Mouse (Mus musculus): ENCODE measurements around the gene Ctxn2. TPM values are rescaled to one million over a fixed set of nuclear protein-coding genes. Genes with fewer than 3 reads are reported as not detected.
"Not testable (repeated sequence)": the region's sequence is repeated elsewhere in the genome, so short reads cannot be mapped to it uniquely, and the experiment has no call there.

Ctxn2 gene
- 10 to 100 TPM in 1 of 2 experiments, 1 to 10 TPM in 1; 7.0 to 11.4 TPM for total RNA-seq (2021)

- intact Hi-C loops (cut with DNase I), result no loop called here
- peak; percentile 27 to 76 for DNase-seq (ENCODE audit: extremely low spot score in 1 of 2, low spot score in 2 of 2)
These were observed at the start of gene Ctxn2 for GRCm38 (mm10) chr2:125135903-125136811. Gene Ctxn2 (plus strand): TSS chr2:125136692.

GRCm38 (mm10) chr2:125088757-125089156, 47.7 kb upstream of the Ctxn2 start:
- DNase-seq (ENCODE audit: extremely low spot score in 1 of 2, low spot score in 2 of 2), result no peak
- intact Hi-C loops (cut with DNase I), result no loop called here

GRCm38 (mm10) chr2:125092123-125092522, 44.4 kb upstream of the Ctxn2 start:
- intact Hi-C loops (cut with DNase I); DNase-seq (ENCODE audit: extremely low spot score in 1 of 2, low spot score in 2 of 2): not testable (repeated sequence)

GRCm38 (mm10) chr2:125104491-125104890, 32.0 kb upstream of the Ctxn2 start:
- intact Hi-C loops (cut with DNase I); DNase-seq (ENCODE audit: extremely low spot score in 1 of 2, low spot score in 2 of 2): not testable (repeated sequence)

- intact Hi-C loops (cut with DNase I); DNase-seq (ENCODE audit: extremely low spot score in 1 of 2, low spot score in 2 of 2): not testable (repeated sequence)
These were observed 30.0 kb upstream of the Ctxn2 start for GRCm38 (mm10) chr2:125106536-125106935.

- peak in 1 of 2 experiments; percentile 49 for DNase-seq (ENCODE audit: extremely low spot score in 1 of 2, low spot score in 2 of 2)
- intact Hi-C loops (cut with DNase I), result no loop called here
These were observed 16.9 kb upstream of the Ctxn2 start for GRCm38 (mm10) chr2:125119381-125120110.

- intact Hi-C loops (cut with DNase I), result no loop called here
- DNase-seq (ENCODE audit: extremely low spot score in 1 of 2, low spot score in 2 of 2), result no peak
These were observed 14.2 kb upstream of the Ctxn2 start for GRCm38 (mm10) chr2:125122288-125122623.

GRCm38 (mm10) chr2:125122624-125123476, 13.6 kb upstream of the Ctxn2 start:
- peak; percentile 19 to 67 for DNase-seq (ENCODE audit: extremely low spot score in 1 of 2, low spot score in 2 of 2)

GRCm38 (mm10) chr2:125123477-125123852, 13.0 kb upstream of the Ctxn2 start, which contains the start of gene Myef2:
Gene Myef2 (minus strand): TSS chr2:125123661.
- intact Hi-C loops (cut with DNase I), result no loop called here
- peak; percentile 63 to 92 for DNase-seq (ENCODE audit: extremely low spot score in 1 of 2, low spot score in 2 of 2)

More at GRCm38 (mm10) chr2:125122624-125123476, 13.6 kb upstream of the Ctxn2 start:
- intact Hi-C loops (cut with DNase I), result no loop called here

GRCm38 (mm10) chr2:125125824-125126223, 10.7 kb upstream of the Ctxn2 start:
- intact Hi-C loops (cut with DNase I), result no loop called here
- no peak for DNase-seq (ENCODE audit: extremely low spot score in 1 of 2, low spot score in 2 of 2)

- intact Hi-C loops (cut with DNase I), result no loop called here
- no peak for DNase-seq (ENCODE audit: extremely low spot score in 1 of 2, low spot score in 2 of 2)
These were observed 9.7 kb upstream of the Ctxn2 start for GRCm38 (mm10) chr2:125126792-125127191.

- DNase-seq (ENCODE audit: extremely low spot score in 1 of 2, low spot score in 2 of 2), result no peak
- intact Hi-C loops (cut with DNase I), result no loop called here
These were observed 2.4 kb upstream of the Ctxn2 start for GRCm38 (mm10) chr2:125134113-125134512.

GRCm38 (mm10) chr2:125136846-125137245, 354 bp downstream of the Ctxn2 start:
- intact Hi-C loops (cut with DNase I), result no loop called here

GRCm38 (mm10) chr2:125142336-125142735, 5.8 kb downstream of the Ctxn2 start:
- intact Hi-C loops (cut with DNase I), result no loop called here

More at GRCm38 (mm10) chr2:125136846-125137245, 354 bp downstream of the Ctxn2 start:
- DNase-seq (ENCODE audit: extremely low spot score in 1 of 2, low spot score in 2 of 2), result no peak

GRCm38 (mm10) chr2:125152388-125152787, 15.9 kb downstream of the Ctxn2 start, which contains the start of gene Slc12a1:
Gene Slc12a1 (plus strand): TSS chr2:125152505.
- intact Hi-C loops (cut with DNase I), result no loop called here
- no peak for DNase-seq (ENCODE audit: extremely low spot score in 1 of 2, low spot score in 2 of 2)

More at GRCm38 (mm10) chr2:125142336-125142735, 5.8 kb downstream of the Ctxn2 start:
- no peak for DNase-seq (ENCODE audit: extremely low spot score in 1 of 2, low spot score in 2 of 2)

GRCm38 (mm10) chr2:125154294-125154693, 17.8 kb downstream of the Ctxn2 start:
- no peak for DNase-seq (ENCODE audit: extremely low spot score in 1 of 2, low spot score in 2 of 2)
- intact Hi-C loops (cut with DNase I), result no loop called here

GRCm38 (mm10) chr2:125155504-125155903, 19.0 kb downstream of the Ctxn2 start:
- intact Hi-C loops (cut with DNase I), result no loop called here
- DNase-seq (ENCODE audit: extremely low spot score in 1 of 2, low spot score in 2 of 2), result no peak

GRCm38 (mm10) chr2:125162012-125162470, 25.5 kb downstream of the Ctxn2 start:
- intact Hi-C loops (cut with DNase I), result no loop called here

More at GRCm38 (mm10) chr2:125162012-125162470, 25.5 kb downstream of the Ctxn2 start:
- no peak for DNase-seq (ENCODE audit: extremely low spot score in 1 of 2, low spot score in 2 of 2)
